Mouse (Mus musculus) heart, adult 2 months (tissue): ENCODE measurements around the gene Sycp2. TPM values are rescaled to one million over a fixed set of nuclear protein-coding genes. Genes with fewer than 3 reads are reported as not detected.

Source experiments
- DNase-seq, 2 experiments: peaks; one replicate each; pipeline ENCODE4 v3.0.0; 2021
- H3K27ac ChIP-seq: fragments of 200-600 bp; 2 replicates; pipeline ENCODE4 v1.8.1; 2022
- H3K27me3 ChIP-seq: fragments of 200-500 bp; 2 replicates; pipeline ENCODE4 v1.6.1; 2012; ENCODE audit warnings: mild to moderate bottlenecking, low read length, inconsistent platforms, mixed read lengths; ENCODE audit not compliant: control insufficient read depth, insufficient read depth
- H3K36me3 ChIP-seq: fragments of 200-500 bp; 2 replicates; pipeline ENCODE4 v1.6.1; 2012; ENCODE audit warnings: low read length, inconsistent platforms; ENCODE audit not compliant: control insufficient read depth, insufficient read depth
- H3K4me1 ChIP-seq: fragments of 200-500 bp; 2 replicates; pipeline ENCODE4 v1.6.1; 2011; ENCODE audit warnings: low read length; ENCODE audit not compliant: control insufficient read depth, insufficient read depth
- H3K4me3 ChIP-seq: fragments of 200-600 bp; 2 replicates; pipeline ENCODE4 v1.8.1; 2022
- H3K79me2 ChIP-seq: fragments of 200-500 bp; replicated peaks from 2 replicates; pipeline ENCODE4 v1.6.1; 2012; ENCODE audit warnings: mild to moderate bottlenecking, inconsistent platforms, low read length, moderate library complexity, mixed read lengths; ENCODE audit not compliant: control insufficient read depth, insufficient read depth
- H3K9ac ChIP-seq: fragments of 200-500 bp; 2 replicates; pipeline ENCODE4 v1.6.1; 2012; ENCODE audit warnings: low read depth, mild to moderate bottlenecking, control low read depth, inconsistent platforms, low read length, mixed read lengths
- CTCF ChIP-seq: fragments of 200-600 bp; IDR thresholded peaks from 2 replicates; pipeline ENCODE4 v1.8.1; 2022; ENCODE audit warnings: antibody characterized with exemption, mild to moderate bottlenecking, moderate library complexity
- EP300 ChIP-seq: fragments of 200-500 bp; IDR thresholded peaks from 2 replicates; pipeline ENCODE4 v1.6.1; 2011; ENCODE audit warnings: low read depth, low read length, control low read depth; ENCODE audit not compliant: insufficient read depth
- POLR2A ChIP-seq: fragments of 200-500 bp; IDR thresholded peaks from 2 replicates; pipeline ENCODE4 v1.6.1; 2011; ENCODE audit warnings: mild to moderate bottlenecking, low read depth, low read length, control low read depth; ENCODE audit not compliant: insufficient read depth
- WGBS: fragments of 180-500 bp; shearing (Covaris S2); methylation state at CpG from one replicate; pipeline ENCODE4 v1.1.7; 2018; 5-methylcytosine and 5-hydroxymethylcytosine counted together
- intact Hi-C: fragments of 180-260 bp; cut with DNase I; formaldehyde crosslinking; loops from one replicate; pipeline ENCODE4 v1.15.1; 2025
- polyA plus RNA-seq: library from polyadenylated mRNA; depleted of rRNA; stranded (reverse); fragments of >200 nt; gene quantifications from 2 replicates; pipeline ENCODE4 v1.2.3, GENCODE M21; 2012; rRNA removed
- total RNA-seq, 2 experiments: library from RNA; stranded (reverse); gene quantifications; 2 replicates each; pipeline ENCODE4 v1.2.3; 2021

Gene Sycp2
- total and polyA plus RNA-seq, 3 experiments, result 0.04 to 0.89 (median 0.84) TPM

DNA sequence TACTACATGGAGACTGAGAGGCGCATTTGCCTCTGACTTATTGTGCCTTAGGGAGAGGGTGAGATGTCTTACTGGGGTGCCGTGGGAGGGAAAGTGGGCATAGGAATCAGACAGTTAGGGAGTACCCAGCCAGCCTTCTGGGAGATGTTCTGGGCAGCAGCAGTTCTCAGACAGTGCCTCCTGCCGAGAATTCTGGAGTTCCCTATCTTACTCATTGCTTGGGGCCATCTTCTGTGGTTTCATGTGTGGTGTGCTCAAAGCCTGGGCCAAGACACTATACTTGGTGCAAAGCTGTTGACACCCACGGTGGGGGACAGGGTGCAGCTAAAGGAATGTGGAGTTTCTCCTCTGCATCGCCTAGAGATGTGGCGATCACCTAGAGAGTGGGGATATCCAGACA lies 102.8 kb downstream of the Sycp2 start:
- TF ChIP-seq POLR2A, result no peak
- TF ChIP-seq CTCF, result no peak
- no peak for TF ChIP-seq EP300
- Histone ChIP-seq H3K4me1 (no peaks in the 10 kb centered on the region), H3K27ac (no peak overlapping the region), H3K79me2 (no peaks in the 10 kb centered on the region), H3K27me3 (no peaks in the 10 kb centered on the region), H3K4me3 (no peak overlapping the region), H3K36me3 (no peaks in the 10 kb centered on the region), H3K9ac (no peak overlapping the region)
- DNase-seq, result no peak
- intact Hi-C loops, result no loop called here
- WGBS, result 62% methylated on average over 6 of the region's 6 CpGs

DNA sequence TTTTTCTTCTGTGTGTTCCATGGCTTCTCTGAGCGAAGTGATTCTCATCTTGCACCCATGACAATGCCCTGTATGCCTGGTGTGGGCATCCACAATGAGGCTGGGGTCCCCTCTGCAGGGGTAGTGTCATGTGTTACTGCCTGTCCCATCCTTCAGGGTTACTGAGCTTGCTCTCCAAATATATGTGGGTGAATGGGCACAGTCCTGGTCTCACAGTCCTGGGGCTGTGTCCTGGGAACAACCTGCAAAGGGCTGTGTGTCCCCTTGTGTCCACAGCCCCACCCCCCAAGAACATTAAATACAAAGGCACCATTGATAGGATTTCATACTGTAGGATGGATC lies 103.3 kb downstream of the Sycp2 start:
- Histone ChIP-seq H3K4me1 (no peaks in the 10 kb centered on the region), H3K9ac (no peak overlapping the region), H3K36me3 (no peaks in the 10 kb centered on the region), H3K79me2 (no peaks in the 10 kb centered on the region), H3K4me3 (no peak overlapping the region), H3K27me3 (no peaks in the 10 kb centered on the region), H3K27ac (no peak overlapping the region)
- 36% methylated on average over 1 of the region's 1 CpGs for WGBS
- intact Hi-C loops, result no loop called here
- DNase-seq, result no peak
- TF ChIP-seq POLR2A, result no peak
- no peak for TF ChIP-seq EP300
- TF ChIP-seq CTCF, result no peak

DNA sequence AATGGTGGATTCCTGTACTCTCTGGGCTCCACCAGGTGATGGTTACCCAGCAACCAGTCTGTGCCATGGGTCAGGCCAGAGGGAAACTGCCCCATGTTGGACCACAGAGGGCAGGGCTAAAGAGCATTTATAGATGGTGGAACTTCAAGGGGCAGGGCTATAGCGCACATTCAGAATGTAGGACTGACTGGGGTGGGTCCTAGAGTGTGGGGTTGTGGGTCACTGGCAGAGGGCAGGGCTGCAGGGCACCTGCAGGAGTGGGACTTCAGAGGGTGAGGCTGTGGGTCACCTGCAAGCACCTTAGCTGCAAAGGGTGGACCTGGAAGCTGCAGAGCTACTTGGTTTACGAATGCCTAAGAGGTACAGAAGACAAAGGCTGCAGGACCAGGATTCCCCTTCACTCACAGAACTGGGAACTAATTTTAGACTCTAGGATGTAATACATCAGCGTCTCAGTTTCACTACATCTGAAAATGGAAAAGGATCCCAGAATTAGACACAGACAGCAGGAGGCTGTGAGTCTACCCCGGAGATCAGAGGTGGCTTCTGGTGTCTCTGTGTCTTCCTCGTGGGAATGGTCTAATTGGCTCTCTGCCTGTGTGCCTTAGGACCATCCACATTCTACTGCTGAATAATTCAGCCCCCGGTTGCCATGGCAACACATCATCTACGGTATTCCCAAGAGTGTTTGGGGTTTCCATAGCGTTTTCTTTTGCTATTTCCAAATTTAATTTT lies 103.9 kb downstream of the Sycp2 start:
- WGBS, result 63% methylated on average over 8 of the region's 8 CpGs
- H3K27me3 ChIP-seq, result no peaks in the 10 kb centered on the region
- H3K4me3 ChIP-seq, result no peak overlapping the region
- H3K9ac ChIP-seq, result no peak overlapping the region
- no peak for TF ChIP-seq POLR2A
- no peak for TF ChIP-seq CTCF
- no peak for TF ChIP-seq EP300
- intact Hi-C loops, result no loop called here
- H3K27ac ChIP-seq, result no peak overlapping the region
- no peaks in the 10 kb centered on the region for H3K4me1 ChIP-seq
- DNase-seq, result no peak
- no peaks in the 10 kb centered on the region for H3K36me3 ChIP-seq
- H3K79me2 ChIP-seq, result no peaks in the 10 kb centered on the region

Other genes with a start within 250 kb of the Sycp2 start
- 10 to 100 TPM; 12.6 to 13.7 TPM for gene Ppp1r3d, start 6.8 kb upstream of the Sycp2 start, total RNA-seq
- 10.0 and 16.4 TPM in 2 replicates for gene Ppp1r3d, start 6.8 kb upstream of the Sycp2 start, polyA plus RNA-seq
- 10 to 100 TPM in 1 of 2 experiments, 1 to 10 TPM in 1; 9.1 to 10.6 TPM for gene Fam217b, start 6.8 kb upstream of the Sycp2 start, total RNA-seq
- gene Fam217b, start 6.8 kb upstream of the Sycp2 start, polyA plus RNA-seq, result 5.5 and 9.5 TPM in 2 replicates
- not detected for gene Cdh26, start 22.8 kb upstream of the Sycp2 start, total RNA-seq
- 0.12 and 0.76 TPM in 2 replicates for gene Cdh26, start 22.8 kb upstream of the Sycp2 start, polyA plus RNA-seq